Mouse (Mus musculus) kidney, adult 2 months (tissue): ENCODE measurements at regions not wholly inside any gene's neighbourhood (a gene's known extent, or its start where the extent isn't known, plus 50 kb on each side); places are given as distances from the start of the nearest gene placed in this dataset.

Source experiments
- DNase-seq: peaks from one replicate; pipeline ENCODE4 v3.0.0; 2021
- H3K27ac ChIP-seq: fragments of 200-500 bp; 2 replicates; pipeline ENCODE4 v1.5.1; 2012; ENCODE audit warnings: low read depth, low read length, control low read depth, inconsistent platforms; ENCODE audit not compliant: insufficient read depth
- H3K27me3 ChIP-seq: fragments of 200-500 bp; replicated peaks from 2 replicates; pipeline ENCODE4 v1.6.1; 2012; ENCODE audit warnings: mild to moderate bottlenecking, moderate library complexity, low read length, inconsistent platforms; ENCODE audit not compliant: control insufficient read depth, insufficient read depth
- H3K36me3 ChIP-seq: fragments of 200-500 bp; 2 replicates; pipeline ENCODE4 v1.6.1; 2012; ENCODE audit warnings: mild to moderate bottlenecking, moderate library complexity, low read length, inconsistent platforms; ENCODE audit not compliant: control insufficient read depth, insufficient read depth
- H3K4me1 ChIP-seq: fragments of 200-500 bp; 2 replicates; pipeline ENCODE4 v1.6.1; 2011; ENCODE audit warnings: low read length; ENCODE audit not compliant: control insufficient read depth, insufficient read depth
- H3K4me3 ChIP-seq: fragments of 200-500 bp; 2 replicates; pipeline ENCODE4 v1.5.1; 2011; ENCODE audit warnings: mild to moderate bottlenecking, low read depth, low read length, control low read depth; ENCODE audit not compliant: insufficient read depth
- CTCF ChIP-seq: fragments of 200-500 bp; conservative IDR thresholded peaks from 2 replicates; pipeline ENCODE4 v1.5.1; 2011; ENCODE audit warnings: low read depth, mild to moderate bottlenecking, control low read depth, low read length, moderate library complexity, mixed read lengths; ENCODE audit not compliant: insufficient read depth, insufficient read length
- POLR2A ChIP-seq: fragments of 200-500 bp; IDR thresholded peaks from one replicate; pipeline ENCODE4 v1.6.1; 2011; ENCODE audit warnings: low read depth, low read length, control low read depth
- WGBS: fragments of 180-500 bp; shearing (Covaris S2); methylation state at CpG from one replicate; pipeline ENCODE4 v1.1.7; 2018; 5-methylcytosine and 5-hydroxymethylcytosine counted together

- no peak for DNase-seq
- WGBS: 69% methylated on average over 6 of the region's 6 CpGs
- H3K27ac ChIP-seq: no peak overlapping the region
- no peaks in the 10 kb centered on the region for H3K27me3 ChIP-seq
- H3K36me3 ChIP-seq: no peaks in the 10 kb centered on the region
- no peak for TF ChIP-seq CTCF
- no peak overlapping the region for H3K4me3 ChIP-seq
- H3K4me1 ChIP-seq: no peaks in the 10 kb centered on the region
Observed at GRCm38 (mm10) chr19:14806787-14807186, 208.9 kb upstream of the Tle4 start.

- H3K27me3 ChIP-seq: no peaks in the 10 kb centered on the region
- DNase-seq: no peak
- no peaks in the 10 kb centered on the region for H3K36me3 ChIP-seq
- 37% methylated on average over 5 of the region's 5 CpGs for WGBS
- no peaks in the 10 kb centered on the region for H3K4me1 ChIP-seq
- H3K27ac ChIP-seq: no peak overlapping the region
- TF ChIP-seq CTCF: no peak
- TF ChIP-seq POLR2A: no peak
- no peak overlapping the region for H3K4me3 ChIP-seq
Observed at GRCm38 (mm10) chr19:14802909-14803650, 205.2 kb upstream of the Tle4 start.

GRCm38 (mm10) chr19:14801669-14802068 lies 203.8 kb upstream of the Tle4 start:
- Histone ChIP-seq H3K27me3 (no peaks in the 10 kb centered on the region), H3K4me3 (no peak overlapping the region), H3K4me1 (no peaks in the 10 kb centered on the region), H3K27ac (no peak overlapping the region), H3K36me3 (no peaks in the 10 kb centered on the region)
- WGBS: 88% methylated on average over 8 of the region's 8 CpGs
- TF ChIP-seq POLR2A (no peak), CTCF (no peak)
- no peak for DNase-seq

- Histone ChIP-seq H3K27me3 (no peaks in the 10 kb centered on the region), H3K4me1 (no peaks in the 10 kb centered on the region), H3K27ac (no peak overlapping the region), H3K4me3 (no peak overlapping the region), H3K36me3 (no peaks in the 10 kb centered on the region)
- no peak for DNase-seq
- 85% methylated on average over 6 of the region's 6 CpGs for WGBS
- TF ChIP-seq POLR2A: no peak
- no peak for TF ChIP-seq CTCF
Observed at GRCm38 (mm10) chr19:14799002-14799401, 201.2 kb upstream of the Tle4 start.

- TF ChIP-seq POLR2A: no peak
- TF ChIP-seq CTCF: no peak
- Histone ChIP-seq H3K4me1 (no peaks in the 10 kb centered on the region), H3K27ac (no peak overlapping the region), H3K36me3 (no peaks in the 10 kb centered on the region), H3K27me3 (no peaks in the 10 kb centered on the region), H3K4me3 (no peak overlapping the region)
- DNase-seq: no peak
- WGBS: 91% methylated on average over 7 of the region's 7 CpGs
Observed at GRCm38 (mm10) chr19:14798417-14798816, 200.6 kb upstream of the Tle4 start.

GRCm38 (mm10) chr19:14795910-14796309 lies 198.1 kb upstream of the Tle4 start:
- H3K27ac ChIP-seq: no peak overlapping the region
- no peak for TF ChIP-seq CTCF
- TF ChIP-seq POLR2A: no peak
- WGBS: 86% methylated on average over 5 of the region's 5 CpGs
- H3K4me1 ChIP-seq: no peaks in the 10 kb centered on the region
- H3K27me3 ChIP-seq: no peaks in the 10 kb centered on the region
- H3K36me3 ChIP-seq: no peaks in the 10 kb centered on the region
- H3K4me3 ChIP-seq: no peak overlapping the region
- no peak for DNase-seq

GRCm38 (mm10) chr19:14789992-14790391 lies 192.1 kb upstream of the Tle4 start:
- WGBS: 91% methylated on average over 1 of the region's 1 CpGs
- no peaks in the 10 kb centered on the region; the same call in 1 of the 2 replicates for H3K27me3 ChIP-seq
- H3K4me1 ChIP-seq: 0 out of 2 replicates have a peak, but pooled peaks cover 2% of the 10 kb centered on the region
- H3K36me3 ChIP-seq: no peaks in the 10 kb centered on the region
- DNase-seq: no peak
- no peak overlapping the region for H3K4me3 ChIP-seq
- no peak overlapping the region for H3K27ac ChIP-seq
- no peak for TF ChIP-seq POLR2A
- no peak for TF ChIP-seq CTCF

- H3K27me3 ChIP-seq: no peaks in the 10 kb centered on the region; the same call in 1 of the 2 replicates
- no peak for DNase-seq
- no peaks in the 10 kb centered on the region for H3K36me3 ChIP-seq
- H3K4me1 ChIP-seq: 0 out of 2 replicates have a peak, but pooled peaks cover 2% of the 10 kb centered on the region
- no peak overlapping the region for H3K27ac ChIP-seq
- TF ChIP-seq CTCF: no peak
- no peak for TF ChIP-seq POLR2A
- WGBS: 85% methylated on average over 4 of the region's 4 CpGs
- H3K4me3 ChIP-seq: no peak overlapping the region
Observed at GRCm38 (mm10) chr19:14788630-14789029, 190.8 kb upstream of the Tle4 start.
